Mouse (Mus musculus) cerebellum, adult 18-20 months (tissue): ENCODE results near the gene 9430097D07Rik.

Source experiments
- DNase-seq, 2 experiments: peaks; one replicate each; pipeline ENCODE4 v3.0.0; 2021

Gene 9430097D07Rik

GRCm38 (mm10) chr2:32575586-32576160 is at the start of gene 9430097D07Rik:
TSS of gene 9430097D07Rik (minus strand) at chr2:32575684.
- DNase-seq = peak; percentile 80 to 86

DNA sequence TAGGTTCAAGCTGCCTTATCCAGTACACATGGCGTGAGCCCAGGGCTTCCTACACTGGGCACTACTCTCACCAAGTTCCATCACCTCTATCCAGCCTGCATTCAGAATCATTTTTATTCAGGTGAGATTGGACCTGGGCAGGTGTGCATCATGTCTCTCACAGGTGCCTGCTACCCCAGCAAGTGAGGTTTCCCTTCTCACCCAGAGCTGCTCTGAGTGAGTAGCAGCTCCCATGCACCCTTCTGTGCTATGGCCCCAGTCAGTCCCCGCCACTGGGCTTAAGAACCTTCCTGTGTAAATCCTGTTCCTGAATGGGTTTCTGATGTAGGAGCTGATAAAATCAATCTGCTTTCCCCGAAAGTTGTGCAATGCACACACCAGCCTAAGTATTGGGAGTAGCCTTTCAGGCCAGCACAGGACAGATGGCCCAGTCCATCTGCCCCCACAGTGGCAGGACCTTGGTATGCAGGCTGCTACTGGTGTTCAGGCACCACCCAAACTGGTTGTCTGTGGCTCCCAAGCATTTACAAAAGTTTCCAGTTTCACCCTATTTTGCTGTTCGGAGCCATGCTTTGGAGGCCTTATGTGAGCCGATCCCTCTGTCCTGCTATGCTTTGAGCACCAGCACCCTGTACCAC is 48.7 kb upstream of the 9430097D07Rik start:
- DNase-seq = no peak

- DNase-seq = no peak
Measured at GRCm38 (mm10) chr2:32621517-32621859, 46.0 kb upstream of the 9430097D07Rik start, which contains the start of gene Ak1. TSS of gene Ak1 (plus strand) at chr2:32621758.

DNA sequence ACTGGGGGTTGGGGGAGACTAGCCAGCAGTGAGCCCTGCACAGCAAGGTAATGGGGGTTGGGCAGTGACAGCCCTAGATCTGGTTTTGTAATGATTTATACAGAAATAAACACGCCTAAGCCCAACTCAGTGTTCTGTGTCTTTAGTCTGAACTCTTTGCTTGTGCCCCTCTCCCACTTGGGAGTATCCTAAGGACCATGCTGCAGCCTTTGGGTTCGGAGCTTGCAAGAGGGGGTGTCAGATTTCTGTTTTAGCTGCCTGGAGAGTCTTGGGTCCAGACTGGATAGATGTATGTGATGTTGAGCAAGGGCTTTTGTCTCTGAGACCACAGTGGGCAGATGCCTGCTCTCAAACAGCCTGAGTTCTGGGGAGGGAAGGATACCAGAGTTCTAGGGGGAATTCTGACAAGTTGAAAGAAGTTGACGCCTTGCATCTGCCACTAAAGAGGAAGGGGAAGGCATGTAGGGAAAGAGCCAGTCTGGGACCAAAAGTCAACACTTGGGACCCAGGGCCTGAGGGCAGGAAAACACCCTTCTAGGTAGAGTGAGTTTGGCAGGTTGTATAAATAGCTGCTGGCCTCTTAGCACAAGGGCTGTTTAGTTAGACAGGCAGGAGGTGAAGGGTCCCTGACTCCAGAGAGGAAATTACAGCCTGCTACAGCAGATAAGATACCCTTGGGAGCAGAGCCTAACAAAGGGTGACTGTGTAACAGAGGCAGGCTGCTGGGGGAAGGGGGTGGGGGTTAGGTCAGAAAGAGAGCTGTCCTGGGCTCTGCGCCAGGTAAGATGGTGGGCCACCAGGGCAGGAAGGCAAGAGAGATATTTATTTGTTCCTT is 45.4 kb upstream of the 9430097D07Rik start:
- DNase-seq = no peak

DNA sequence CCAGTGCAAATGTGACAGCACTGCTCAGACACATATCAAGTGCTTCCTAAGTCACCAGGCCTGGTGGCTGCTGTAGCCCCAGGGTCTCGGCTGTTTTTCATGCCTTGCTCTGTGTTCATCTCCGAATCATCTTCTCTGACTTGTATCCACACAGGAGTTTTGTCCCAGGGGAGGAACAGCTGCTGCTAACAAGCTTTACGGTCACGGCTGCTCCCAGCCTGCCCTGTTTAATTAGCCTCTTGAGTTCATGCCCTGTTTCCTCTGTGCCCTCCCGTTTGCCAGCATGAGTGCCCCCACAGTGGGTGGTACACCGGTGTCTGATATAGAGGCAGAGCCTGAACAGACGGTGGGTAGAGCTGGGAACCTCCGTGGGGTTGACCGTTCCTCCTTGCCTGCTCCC is 42.6 kb upstream of the 9430097D07Rik start:
- DNase-seq = no peak

- DNase-seq = no peak
Measured at GRCm38 (mm10) chr2:32617601-32618000, 42.1 kb upstream of the 9430097D07Rik start.

DNA sequence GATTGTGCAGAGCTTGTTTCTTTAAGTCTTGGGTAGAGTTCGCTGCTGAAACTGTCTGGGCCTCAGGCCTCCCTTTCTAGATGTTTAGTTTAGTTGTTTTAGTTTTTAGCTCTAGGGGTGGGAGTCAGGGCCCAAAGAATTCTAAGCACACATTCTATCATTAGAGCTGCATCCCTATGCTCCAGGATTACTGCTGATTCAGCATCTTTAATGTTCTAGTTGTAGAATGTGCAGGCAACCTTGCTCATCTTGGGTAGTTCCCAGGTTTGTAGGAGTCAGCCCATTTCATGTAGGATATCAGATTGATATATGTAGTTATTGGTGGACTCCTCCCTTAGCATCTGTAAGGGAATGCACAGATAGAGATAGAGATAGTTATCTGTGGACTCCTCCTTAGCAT is 41.6 kb upstream of the 9430097D07Rik start:
- DNase-seq = no peak

DNA sequence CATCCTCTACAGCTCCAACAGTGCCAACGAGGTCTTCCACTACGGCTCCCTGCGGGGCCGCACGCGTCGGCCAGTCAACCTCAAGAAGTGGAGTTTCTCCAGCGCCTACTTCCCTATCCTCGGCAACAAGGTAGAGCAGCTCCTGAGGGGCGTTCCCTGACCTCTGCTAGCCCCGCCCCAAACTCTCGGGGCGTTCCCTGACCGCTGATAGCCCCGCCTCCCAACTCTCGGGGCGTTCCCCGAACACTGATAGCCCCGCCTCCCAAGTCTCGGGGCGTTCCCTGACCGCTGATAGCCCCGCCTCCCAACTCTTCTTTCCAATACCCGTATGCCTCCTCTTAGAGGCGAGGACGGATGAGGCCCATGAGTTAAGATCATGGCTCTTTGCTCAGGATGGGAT is 36.8 kb upstream of the 9430097D07Rik start:
- DNase-seq = no peak

DNA sequence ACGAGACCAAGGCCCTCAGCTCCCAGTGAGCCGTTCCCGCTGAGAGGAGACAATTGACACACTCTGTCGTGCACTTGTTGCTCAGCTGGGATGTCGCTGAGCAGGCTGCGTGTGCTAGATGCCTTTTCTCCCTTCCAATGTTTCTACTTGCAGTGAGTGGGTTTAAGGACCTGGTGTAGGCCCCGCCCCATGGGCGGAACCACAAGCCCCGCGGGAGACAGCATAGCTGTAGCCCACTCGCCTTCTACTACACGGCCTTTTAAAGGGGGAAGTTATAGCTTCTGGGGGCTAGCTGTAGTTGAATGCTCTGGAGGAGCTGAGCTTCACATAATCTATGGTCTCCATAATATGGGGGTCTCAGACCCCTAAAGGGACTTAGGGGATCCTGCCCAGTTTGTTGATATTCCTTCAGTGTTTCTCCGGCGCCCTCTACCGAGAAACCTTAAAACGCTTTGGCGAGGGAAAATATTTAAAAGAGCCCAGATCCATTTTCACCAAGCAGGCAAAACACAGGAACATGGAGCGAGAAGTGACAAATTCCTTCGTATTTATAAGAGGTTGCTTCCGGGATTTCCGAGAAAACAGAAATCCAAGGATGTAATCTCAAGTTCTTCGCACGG is 35.2 kb upstream of the 9430097D07Rik start:
- peak; percentile 58 to 59 for DNase-seq

- no peak for DNase-seq
Measured at GRCm38 (mm10) chr2:32608778-32609435, 33.4 kb upstream of the 9430097D07Rik start.

GRCm38 (mm10) chr2:32608141-32608777 is 32.8 kb upstream of the 9430097D07Rik start:
- peak; percentile 62 to 69 for DNase-seq

- peak; percentile 55 to 63 for DNase-seq
Measured at GRCm38 (mm10) chr2:32607262-32607947, 31.9 kb upstream of the 9430097D07Rik start.

GRCm38 (mm10) chr2:32606161-32607142 is 31.0 kb upstream of the 9430097D07Rik start:
- DNase-seq = peak; percentile 93 to 95

DNA sequence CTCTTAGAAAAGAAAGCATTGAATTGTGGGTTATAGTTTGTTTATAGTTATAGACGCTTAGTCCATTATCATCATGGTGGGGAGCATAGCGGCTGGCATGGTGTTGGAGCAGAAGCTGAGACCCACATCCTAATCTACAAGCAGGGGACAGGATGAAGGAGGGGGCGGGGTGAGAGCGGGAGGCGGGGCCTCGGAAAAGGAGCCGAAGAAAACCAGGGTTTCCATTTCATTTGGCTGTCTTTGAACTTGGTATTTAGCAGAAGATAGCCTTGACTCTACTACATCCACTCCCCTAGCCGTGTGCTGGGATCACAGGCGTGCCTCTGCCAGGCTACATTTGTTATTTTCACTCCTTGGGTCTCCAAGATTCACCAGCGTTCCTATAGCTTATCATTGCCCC is 29.1 kb upstream of the 9430097D07Rik start:
- DNase-seq = no peak

- DNase-seq = peak; percentile 92 to 95
Measured at GRCm38 (mm10) chr2:32602600-32603054, 27.1 kb upstream of the 9430097D07Rik start.

DNA sequence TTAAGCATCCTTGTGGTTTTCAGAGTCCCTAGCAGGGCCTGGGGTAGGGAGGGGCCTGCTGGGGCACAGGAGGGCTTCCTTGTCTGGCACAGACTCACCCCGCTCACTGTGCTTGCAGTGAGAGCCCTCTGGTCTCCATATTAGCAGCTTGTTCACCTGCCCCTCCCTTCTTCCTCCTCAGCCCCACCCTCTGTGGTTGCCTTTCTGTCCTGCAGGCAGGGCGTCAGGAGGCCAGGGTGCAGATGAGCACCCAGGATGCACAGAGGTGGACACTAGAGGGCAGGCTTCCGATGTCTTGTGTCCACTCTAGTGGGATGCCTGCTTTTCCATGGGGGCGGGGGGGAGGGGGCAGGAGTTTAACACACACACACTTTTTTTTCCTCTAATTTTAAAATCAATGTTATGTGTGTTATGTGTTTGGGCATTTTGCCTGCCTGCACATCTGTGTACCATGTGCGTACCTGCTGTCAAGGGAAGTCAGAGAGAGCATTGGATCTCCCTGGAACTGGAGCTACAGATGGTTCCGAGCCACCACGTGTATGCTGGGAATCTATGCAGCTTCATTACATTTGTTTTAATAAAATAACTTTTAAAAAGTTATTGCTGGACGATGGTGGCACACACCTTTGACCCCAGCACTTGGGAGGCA is 26.1 kb upstream of the 9430097D07Rik start:
- DNase-seq = peak; percentile 65

GRCm38 (mm10) chr2:32599409-32599808 is 23.9 kb upstream of the 9430097D07Rik start, which contains the start of gene St6galnac6:
TSS of gene St6galnac6 (plus strand) at chr2:32599709.
- DNase-seq = no peak

- peak; percentile 70 to 74 for DNase-seq
Measured at GRCm38 (mm10) chr2:32598506-32598905, 23.0 kb upstream of the 9430097D07Rik start.

GRCm38 (mm10) chr2:32597699-32598098 is 22.2 kb upstream of the 9430097D07Rik start:
- no peak for DNase-seq

- no peak for DNase-seq
Measured at GRCm38 (mm10) chr2:32597248-32597647, 21.8 kb upstream of the 9430097D07Rik start.
